Mouse (Mus musculus) lung, embryonic 15.5 days (tissue): Measurements from ENCODE around the gene Ercc8. TPM values are rescaled to one million over a fixed set of nuclear protein-coding genes. Genes with fewer than 3 reads are reported as not detected.
A peak's percentile ranks its signal among the peaks of the same experiment; 100 is the strongest.

Experiments used
- ATAC-seq: fragments of 200-750 bp; cut with Nextera tagmentation; 2 replicates; pipeline ENCODE4 v1.8.0; 2017; ENCODE audit warnings: moderate number of reproducible peaks, borderline replicate concordance; ENCODE audit not compliant: low FRiP score, low TSS enrichment; ENCODE audit errors: extremely low read depth
- H3K27ac ChIP-seq: fragments of 300-500 bp; sonication (generic); 2 replicates; pipeline ENCODE4 v1.5.1; 2015; ENCODE audit warnings: moderate library complexity, mild to moderate bottlenecking, inconsistent platforms
- H3K27me3 ChIP-seq: fragments of 300-500 bp; sonication (generic); 2 replicates; pipeline ENCODE4 v1.6.1; 2015; ENCODE audit warnings: inconsistent platforms
- H3K36me3 ChIP-seq: fragments of 300-500 bp; sonication (generic); 2 replicates; pipeline ENCODE4 v1.6.1; 2015; ENCODE audit warnings: inconsistent platforms
- H3K4me1 ChIP-seq: fragments of 300-500 bp; sonication (generic); 2 replicates; pipeline ENCODE4 v1.6.1; 2015; ENCODE audit warnings: inconsistent platforms
- H3K4me2 ChIP-seq: fragments of 300-500 bp; sonication (generic); 2 replicates; pipeline ENCODE4 v1.6.1; 2015; ENCODE audit warnings: inconsistent platforms, mild to moderate bottlenecking, moderate library complexity
- H3K4me3 ChIP-seq: fragments of 300-500 bp; sonication (generic); 2 replicates; pipeline ENCODE4 v1.5.1; 2015; ENCODE audit warnings: mild to moderate bottlenecking, inconsistent platforms
- H3K9ac ChIP-seq: fragments of 300-500 bp; sonication (generic); 2 replicates; pipeline ENCODE4 v1.6.1; 2015; ENCODE audit warnings: inconsistent platforms
- H3K9me3 ChIP-seq: fragments of 300-500 bp; sonication (generic); 2 replicates; pipeline ENCODE4 v1.6.1; 2016; ENCODE audit warnings: inconsistent platforms
- WGBS: fragments of 180-500 bp; shearing (Covaris S2); methylation state at CpG from one replicate; pipeline ENCODE4 v1.1.7; 2015; 5-methylcytosine and 5-hydroxymethylcytosine counted together
- polyA plus RNA-seq: library from polyadenylated mRNA; unstranded; fragments of >200 nt; fragmentation: Nextera tagmentation; extraction: Ambion mirVana; gene quantifications from 2 replicates; pipeline ENCODE4 v1.2.1, GENCODE M21; 2015

The Ercc8 gene
- polyA plus RNA-seq, 1 experiment from 2014 or later: 16.5 TPM

DNA sequence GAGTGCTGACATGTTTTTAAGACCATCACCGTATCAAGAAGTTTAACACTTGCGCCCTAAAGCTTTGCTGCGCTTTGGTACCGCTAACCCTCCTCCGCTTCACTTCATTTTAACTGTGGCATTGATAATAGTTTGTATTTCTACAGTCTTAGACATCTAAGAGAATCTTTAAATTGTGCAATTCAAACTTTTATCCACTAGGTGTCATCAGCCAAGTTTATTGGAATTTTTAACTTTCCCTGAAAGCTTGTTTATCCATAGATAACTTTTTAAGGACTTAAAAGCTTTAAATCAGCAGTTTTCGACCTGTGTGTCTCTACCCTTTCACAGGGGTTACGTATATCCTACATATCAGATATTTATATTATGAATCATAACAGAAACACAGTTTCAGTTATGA, 1.4 kb downstream of the Ercc8 start:
- Histone ChIP-seq H3K4me1 (peaks cover 15% of the 10 kb centered on the region), H3K4me2 (peak overlapping the region; percentile 93), H3K36me3 (peaks cover 5% of the 10 kb centered on the region; the same call in 1 of the 2 replicates), H3K9ac (no peak overlapping the region), H3K9me3 (no peaks in the 10 kb centered on the region), H3K4me3 (peak overlapping the region; percentile 8; the same call in 1 of the 2 replicates), H3K27ac (no peak overlapping the region), H3K27me3 (no peaks in the 10 kb centered on the region)
- no peak for ATAC-seq
- WGBS: 42% methylated on average over 7 of the region's 7 CpGs

DNA sequence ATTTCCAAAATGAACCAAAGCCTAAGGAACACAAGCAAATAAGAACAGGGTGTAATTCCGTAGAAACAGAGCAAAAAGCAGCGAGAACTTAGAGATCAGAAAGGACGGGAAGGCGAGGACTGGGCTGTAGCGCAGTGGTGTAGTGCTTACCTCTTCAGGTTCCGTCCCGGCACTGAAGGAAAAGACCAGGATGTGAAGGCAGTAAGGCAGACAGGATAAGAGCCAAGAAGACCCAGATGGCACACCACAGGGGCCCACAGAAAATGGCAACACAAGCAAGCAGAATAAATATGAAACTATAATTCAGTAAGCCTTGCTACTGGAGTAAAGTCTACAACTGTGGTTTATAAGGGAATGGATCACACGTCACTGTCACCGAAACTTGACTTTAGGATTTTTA, 5.4 kb downstream of the Ercc8 start:
- Histone ChIP-seq H3K4me2 (no peak overlapping the region), H3K27ac (no peak overlapping the region), H3K4me1 (peaks cover 9% of the 10 kb centered on the region), H3K27me3 (no peaks in the 10 kb centered on the region), H3K4me3 (no peak overlapping the region), H3K9ac (no peak overlapping the region), H3K36me3 (peaks cover 5% of the 10 kb centered on the region; the same call in 1 of the 2 replicates), H3K9me3 (no peaks in the 10 kb centered on the region)
- no peak for ATAC-seq
- 94% methylated on average over 9 of the region's 9 CpGs for WGBS

DNA sequence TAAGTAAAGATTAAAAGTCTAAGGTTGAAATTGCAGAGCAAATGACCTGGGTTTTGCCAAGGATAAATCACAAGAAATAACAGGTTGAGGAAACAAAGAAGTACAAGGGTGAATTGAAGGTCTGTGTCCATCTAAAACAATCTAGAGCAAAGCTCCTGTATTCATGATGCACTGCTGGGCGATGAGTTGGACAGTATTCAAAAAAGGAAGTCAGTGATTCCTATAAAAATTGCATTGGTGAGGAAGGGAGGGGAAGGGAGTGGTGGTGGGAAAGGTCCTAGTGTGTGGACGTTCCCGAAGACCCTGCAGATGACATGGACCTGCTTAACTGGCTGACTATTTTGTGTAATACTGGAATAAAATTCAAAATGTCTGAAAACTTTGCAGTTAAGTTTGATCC, 6.1 kb downstream of the Ercc8 start:
- no peak for ATAC-seq
- H3K27ac ChIP-seq: no peak overlapping the region
- peaks cover 8% of the 10 kb centered on the region; the same call in 1 of the 2 replicates for H3K36me3 ChIP-seq
- H3K4me1 ChIP-seq: peaks cover 3% of the 10 kb centered on the region
- H3K4me3 ChIP-seq: no peak overlapping the region
- no peak overlapping the region for H3K4me2 ChIP-seq
- H3K27me3 ChIP-seq: no peaks in the 10 kb centered on the region
- no peak overlapping the region for H3K9ac ChIP-seq
- 82% methylated on average over 3 of the region's 3 CpGs for WGBS
- no peaks in the 10 kb centered on the region for H3K9me3 ChIP-seq

DNA sequence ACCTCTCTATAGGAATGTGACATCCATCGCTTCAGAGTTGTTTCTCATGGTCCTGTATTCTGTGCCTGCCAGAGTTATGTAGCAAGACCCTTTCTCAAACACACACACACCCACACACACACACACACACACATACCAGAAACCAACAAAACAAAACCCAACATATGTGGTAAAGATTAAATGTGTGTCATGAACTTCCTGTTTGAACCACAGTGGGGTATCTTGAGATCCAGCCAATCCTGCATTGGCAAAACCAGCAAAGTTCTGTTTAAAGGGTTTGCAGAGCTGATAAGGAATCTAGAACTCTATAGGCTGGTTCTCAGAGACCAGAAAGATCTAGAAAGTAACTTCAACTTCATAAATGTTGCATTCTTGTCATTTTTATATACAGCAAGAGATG, 11.5 kb downstream of the Ercc8 start:
- peaks cover 26% of the 10 kb centered on the region for H3K36me3 ChIP-seq

DNA sequence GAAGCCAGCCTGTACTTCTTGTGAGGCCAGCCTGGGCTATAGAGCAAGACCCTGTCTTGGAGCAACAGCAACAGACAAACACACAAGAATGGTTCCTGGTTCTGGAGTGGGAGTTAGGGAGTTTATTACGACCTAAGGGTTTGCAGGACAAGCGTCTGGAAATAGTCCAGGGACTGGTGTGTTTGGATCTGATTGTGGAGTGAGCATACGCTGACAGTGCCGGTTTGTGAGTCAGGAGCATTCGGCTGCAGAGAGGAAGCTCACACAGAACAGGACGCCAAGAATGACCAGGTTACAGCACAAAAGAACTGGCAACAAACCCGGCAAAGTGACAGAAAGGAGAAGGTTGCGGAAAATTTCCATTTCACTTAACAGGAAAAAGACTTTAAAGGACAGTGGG, 12.0 kb downstream of the Ercc8 start:
- Histone ChIP-seq H3K27me3 (no peaks in the 10 kb centered on the region), H3K36me3 (peaks cover 29% of the 10 kb centered on the region), H3K27ac (no peak overlapping the region), H3K4me3 (no peak overlapping the region), H3K4me1 (no peaks in the 10 kb centered on the region), H3K4me2 (no peak overlapping the region), H3K9ac (no peak overlapping the region), H3K9me3 (no peaks in the 10 kb centered on the region)
- WGBS: 90% methylated on average over 8 of the region's 8 CpGs
- ATAC-seq: no peak

More for the DNA sequence above, 11.5 kb downstream of the Ercc8 start:
- no peak overlapping the region for H3K4me2 ChIP-seq
- no peak overlapping the region for H3K27ac ChIP-seq
- no peak overlapping the region for H3K4me3 ChIP-seq
- no peaks in the 10 kb centered on the region for H3K9me3 ChIP-seq
- ATAC-seq: no peak
- H3K27me3 ChIP-seq: no peaks in the 10 kb centered on the region
- H3K4me1 ChIP-seq: no peaks in the 10 kb centered on the region
- H3K9ac ChIP-seq: no peak overlapping the region
- 96% methylated on average over 1 of the region's 1 CpGs for WGBS

DNA sequence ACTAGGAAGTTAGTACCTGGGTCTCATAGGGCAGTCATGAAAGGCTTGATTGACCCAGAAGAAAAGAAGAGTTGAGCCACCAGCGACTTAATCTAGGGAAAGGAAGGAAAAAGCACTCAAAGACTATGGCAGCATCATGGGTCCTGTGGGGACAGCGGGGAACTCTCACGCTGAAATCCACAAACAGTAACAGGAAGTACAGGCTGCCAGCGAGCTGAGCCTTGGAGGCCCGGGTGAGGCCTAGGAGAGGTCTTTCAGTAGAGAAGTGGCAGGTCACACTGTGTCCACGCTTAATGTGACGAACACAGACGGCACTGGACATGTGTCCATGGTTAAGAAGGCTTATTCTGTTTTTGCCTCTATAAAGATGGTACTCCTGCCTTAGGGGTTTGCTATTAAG, 21.1 kb downstream of the Ercc8 start:
- no peaks in the 10 kb centered on the region for H3K9me3 ChIP-seq
- no peaks in the 10 kb centered on the region for H3K27me3 ChIP-seq
- no peak overlapping the region for H3K9ac ChIP-seq
- H3K36me3 ChIP-seq: peaks cover 49% of the 10 kb centered on the region
- no peak overlapping the region for H3K4me2 ChIP-seq
- H3K27ac ChIP-seq: no peak overlapping the region
- ATAC-seq: no peak
- WGBS: 81% methylated on average over 8 of the region's 8 CpGs
- no peaks in the 10 kb centered on the region for H3K4me1 ChIP-seq
- no peak overlapping the region for H3K4me3 ChIP-seq

DNA sequence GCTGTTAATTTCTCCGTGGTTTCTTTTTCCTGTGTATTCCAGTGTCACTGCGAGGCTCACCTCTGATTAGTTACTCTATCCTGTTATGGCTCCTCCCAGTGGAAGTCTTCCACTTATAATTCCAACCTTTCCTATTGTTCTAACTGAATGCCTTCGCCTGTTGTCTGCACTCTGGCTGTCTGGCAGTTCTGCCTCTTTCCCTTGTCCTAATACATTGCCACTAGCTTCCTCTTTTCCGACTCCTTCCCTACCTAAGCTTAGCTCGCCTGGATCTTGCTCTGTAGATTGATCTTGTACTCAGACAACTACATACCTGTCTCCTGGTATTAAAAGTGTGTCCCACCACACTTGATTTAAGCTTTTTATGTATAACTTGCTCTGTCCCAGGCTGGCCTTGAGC, 22.3 kb downstream of the Ercc8 start:
- no peak overlapping the region for H3K4me3 ChIP-seq
- H3K27me3 ChIP-seq: no peaks in the 10 kb centered on the region
- H3K9me3 ChIP-seq: no peaks in the 10 kb centered on the region
- no peak overlapping the region for H3K27ac ChIP-seq
- H3K9ac ChIP-seq: no peak overlapping the region
- no peak overlapping the region for H3K4me2 ChIP-seq
- WGBS: 73% methylated on average over 5 of the region's 5 CpGs
- H3K36me3 ChIP-seq: peaks cover 48% of the 10 kb centered on the region
- ATAC-seq: no peak
- H3K4me1 ChIP-seq: no peaks in the 10 kb centered on the region

DNA sequence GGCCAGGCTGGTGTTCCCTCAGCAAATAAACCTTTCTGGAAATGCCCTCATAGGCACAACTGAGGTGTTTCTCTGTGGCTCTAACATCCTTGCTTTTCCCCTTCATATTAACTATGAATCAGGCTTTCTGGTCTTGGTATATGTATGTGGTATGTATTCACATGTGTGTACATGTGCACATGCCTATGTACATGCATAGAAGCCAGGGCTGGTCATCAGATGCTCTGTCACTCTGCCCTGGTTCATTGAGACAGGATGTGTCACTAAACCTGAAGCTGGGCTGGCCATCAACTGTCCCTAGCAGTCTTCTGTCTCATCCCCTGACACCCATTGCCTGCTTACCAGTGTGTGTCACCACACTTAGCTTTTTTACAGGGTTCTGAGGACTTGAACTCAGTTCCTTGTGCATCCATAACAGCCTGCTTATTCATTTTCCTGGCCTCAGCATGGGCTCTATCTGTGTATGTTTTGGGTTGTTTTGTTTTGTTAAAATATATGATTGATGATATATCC, 26.3 kb downstream of the Ercc8 start:
- Histone ChIP-seq H3K36me3 (peaks cover 42% of the 10 kb centered on the region), H3K4me1 (no peaks in the 10 kb centered on the region), H3K27ac (no peak overlapping the region), H3K4me2 (no peak overlapping the region), H3K4me3 (no peak overlapping the region), H3K27me3 (no peaks in the 10 kb centered on the region), H3K9ac (no peak overlapping the region), H3K9me3 (no peaks in the 10 kb centered on the region)
- ATAC-seq: no peak

DNA sequence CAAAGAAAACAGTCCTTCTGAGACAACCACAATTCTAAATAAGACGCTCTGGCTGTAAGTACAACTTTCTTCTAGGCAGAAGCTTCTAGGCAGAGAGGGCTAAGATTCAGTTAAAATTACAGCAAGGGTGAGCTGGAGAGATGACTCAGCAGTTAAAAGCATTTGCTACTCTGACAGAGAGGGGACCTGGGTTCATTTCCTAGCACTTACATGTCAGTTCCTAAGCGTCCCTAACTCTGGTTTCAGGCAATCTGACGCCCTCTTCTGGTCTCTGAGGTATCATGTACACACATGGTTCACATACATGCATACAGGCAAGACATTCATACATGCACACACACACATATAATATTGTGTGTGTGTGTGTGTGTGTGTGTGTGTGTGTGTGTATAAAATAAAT, 27.0 kb downstream of the Ercc8 start:
- H3K27me3 ChIP-seq: no peaks in the 10 kb centered on the region
- no peak overlapping the region for H3K9ac ChIP-seq
- no peak for ATAC-seq
- H3K36me3 ChIP-seq: peaks cover 39% of the 10 kb centered on the region
- H3K9me3 ChIP-seq: no peaks in the 10 kb centered on the region
- 88% methylated on average over 3 of the region's 3 CpGs for WGBS
- no peak overlapping the region for H3K27ac ChIP-seq
- no peak overlapping the region for H3K4me3 ChIP-seq
- no peaks in the 10 kb centered on the region for H3K4me1 ChIP-seq
- no peak overlapping the region for H3K4me2 ChIP-seq

DNA sequence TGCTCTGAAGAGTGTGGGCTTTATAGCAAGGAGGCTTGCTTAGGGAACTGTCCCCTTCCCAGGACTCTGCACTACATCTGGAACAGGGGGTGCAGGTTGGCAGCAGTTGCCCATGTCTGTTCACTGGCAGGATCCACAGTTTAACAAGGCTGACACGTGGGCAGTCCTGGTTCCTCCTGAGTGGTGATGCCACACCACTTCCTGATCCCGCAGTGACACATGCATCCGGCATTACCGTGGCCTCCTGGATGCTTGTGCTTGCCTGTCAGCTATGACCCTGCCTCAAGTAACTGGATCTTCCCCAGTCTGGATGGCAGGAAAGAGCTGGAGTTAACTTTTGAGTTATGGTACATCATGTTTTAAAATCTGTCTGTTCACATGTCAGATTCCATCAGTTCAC, 29.5 kb downstream of the Ercc8 start:
- Histone ChIP-seq H3K36me3 (peaks cover 21% of the 10 kb centered on the region), H3K9ac (no peak overlapping the region), H3K27ac (no peak overlapping the region), H3K9me3 (no peaks in the 10 kb centered on the region), H3K4me3 (no peak overlapping the region), H3K4me1 (no peaks in the 10 kb centered on the region), H3K27me3 (no peaks in the 10 kb centered on the region), H3K4me2 (no peak overlapping the region)
- no peak for ATAC-seq
- WGBS: 83% methylated on average over 4 of the region's 4 CpGs

DNA sequence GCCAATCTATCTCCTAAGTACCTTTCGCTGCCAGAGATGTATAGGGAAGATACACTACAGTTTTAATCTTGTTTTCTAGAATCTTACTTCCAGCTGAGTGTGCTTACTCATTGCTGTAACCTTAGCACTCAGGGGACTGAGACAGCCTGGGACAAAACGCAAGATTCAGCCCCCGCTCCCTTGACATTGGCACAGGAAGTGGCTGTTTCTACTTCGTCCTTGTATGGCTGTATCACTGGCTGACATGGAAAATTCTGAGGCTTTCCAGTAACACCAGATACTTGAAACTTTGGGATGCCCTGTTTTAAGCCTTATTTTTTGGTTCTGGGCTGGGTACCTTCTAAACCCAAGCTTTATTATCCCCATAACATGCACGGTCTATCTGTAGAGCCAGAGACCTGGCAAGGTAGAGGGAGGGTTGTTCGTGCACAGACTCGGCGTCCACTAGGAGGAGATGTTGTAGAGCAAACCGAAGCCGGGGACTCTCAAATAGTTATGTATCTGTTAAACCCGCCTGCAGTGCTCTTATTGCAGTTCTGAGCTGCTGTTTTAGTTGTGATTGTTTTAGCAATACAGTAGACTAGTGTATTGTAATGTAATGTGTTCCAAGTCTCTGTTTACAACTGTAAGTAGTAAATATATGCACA, 32.7 kb downstream of the Ercc8 start:
- Histone ChIP-seq H3K36me3 (peaks cover 9% of the 10 kb centered on the region; the same call in 1 of the 2 replicates), H3K27me3 (no peaks in the 10 kb centered on the region), H3K4me3 (no peak overlapping the region), H3K27ac (no peak overlapping the region), H3K4me1 (no peaks in the 10 kb centered on the region), H3K9me3 (no peaks in the 10 kb centered on the region), H3K9ac (no peak overlapping the region), H3K4me2 (no peak overlapping the region)
- ATAC-seq: no peak
- WGBS: 45% methylated on average over 11 of the region's 11 CpGs

DNA sequence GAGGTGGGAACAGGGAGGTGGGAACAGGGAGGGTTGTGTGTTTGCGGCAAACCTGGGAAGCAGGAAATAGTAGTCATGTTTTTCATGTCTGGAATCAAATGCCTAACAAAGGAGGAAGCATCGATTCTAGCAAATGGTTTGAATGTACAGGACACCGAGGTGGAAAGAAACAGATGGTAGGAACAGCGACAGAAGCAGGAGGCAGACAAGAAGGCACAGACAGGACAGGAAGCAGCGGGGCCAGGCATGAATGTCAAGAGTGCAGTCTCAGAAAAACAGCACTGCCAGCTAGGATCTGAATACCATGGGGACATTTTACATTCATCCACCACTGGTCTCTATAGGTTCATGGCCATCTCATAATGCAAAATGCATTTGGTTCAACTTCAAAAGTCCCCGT, 36.9 kb downstream of the Ercc8 start:
- no peak overlapping the region for H3K9ac ChIP-seq
- ATAC-seq: no peak
- H3K36me3 ChIP-seq: no peaks in the 10 kb centered on the region
- H3K27me3 ChIP-seq: no peaks in the 10 kb centered on the region
- H3K4me1 ChIP-seq: no peaks in the 10 kb centered on the region
- H3K9me3 ChIP-seq: no peaks in the 10 kb centered on the region
- no peak overlapping the region for H3K4me3 ChIP-seq
- WGBS: 80% methylated on average over 6 of the region's 6 CpGs
- no peak overlapping the region for H3K4me2 ChIP-seq
- H3K27ac ChIP-seq: no peak overlapping the region

DNA sequence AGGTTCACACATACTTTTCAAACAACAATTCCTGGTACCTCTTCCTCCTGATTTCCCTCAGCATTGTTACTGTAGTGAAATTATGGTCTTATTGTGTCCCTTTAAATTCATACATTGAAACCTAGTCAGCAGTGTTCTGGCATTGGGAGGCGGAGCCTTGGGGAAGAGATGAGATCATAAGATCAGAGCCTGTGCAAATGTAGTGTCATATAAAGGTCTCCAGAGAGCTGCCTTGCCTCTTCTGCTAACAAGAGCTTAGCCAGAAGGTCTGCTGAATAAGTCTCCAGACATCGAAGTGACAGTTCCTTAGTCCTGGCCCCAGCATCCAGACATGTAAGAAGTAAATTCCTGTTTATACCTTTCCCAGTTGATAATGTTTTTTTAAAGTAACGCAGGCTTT, 46.3 kb downstream of the Ercc8 start:
- no peaks in the 10 kb centered on the region for H3K9me3 ChIP-seq
- no peaks in the 10 kb centered on the region for H3K4me1 ChIP-seq
- H3K4me2 ChIP-seq: no peak overlapping the region
- WGBS: 80% methylated on average over 3 of the region's 3 CpGs
- ATAC-seq: no peak
- H3K4me3 ChIP-seq: no peak overlapping the region
- no peak overlapping the region for H3K9ac ChIP-seq
- no peak overlapping the region for H3K27ac ChIP-seq
- no peaks in the 10 kb centered on the region for H3K36me3 ChIP-seq
- no peaks in the 10 kb centered on the region for H3K27me3 ChIP-seq
